Mouse (Mus musculus) small intestine, adult 2 months (tissue): ENCODE measurements at regions not wholly inside any gene's neighbourhood (a gene's known extent, or its start where the extent isn't known, plus 50 kb on each side); places are given as distances from the start of the nearest gene placed in this dataset.

Experiments
- H3K27ac ChIP-seq: fragments of 200-500 bp; 2 replicates; pipeline ENCODE4 v1.5.1; 2012; ENCODE audit warnings: low read depth, low read length, control low read depth, inconsistent platforms; ENCODE audit not compliant: insufficient read depth
- H3K27me3 ChIP-seq: fragments of 200-500 bp; 2 replicates; pipeline ENCODE4 v1.6.1; 2012; ENCODE audit warnings: mild to moderate bottlenecking, moderate library complexity, low read length, inconsistent platforms; ENCODE audit not compliant: control insufficient read depth, insufficient read depth
- H3K36me3 ChIP-seq: fragments of 200-500 bp; 2 replicates; pipeline ENCODE4 v1.6.1; 2012; ENCODE audit warnings: mild to moderate bottlenecking, low read length, control low read depth, inconsistent platforms; ENCODE audit not compliant: control insufficient read depth, insufficient read depth
- H3K4me1 ChIP-seq: fragments of 200-500 bp; 2 replicates; pipeline ENCODE4 v1.6.1; 2012; ENCODE audit warnings: low read length, inconsistent platforms, mixed read lengths; ENCODE audit not compliant: control insufficient read depth, insufficient read depth, insufficient read length
- H3K4me3 ChIP-seq: fragments of 200-500 bp; 2 replicates; pipeline ENCODE4 v1.5.1; 2012; ENCODE audit warnings: low read depth, mild to moderate bottlenecking, control low read depth, inconsistent platforms, low read length, moderate library complexity
- CTCF ChIP-seq: fragments of 200-500 bp; IDR thresholded peaks from 2 replicates; pipeline ENCODE4 v1.5.1; 2012; ENCODE audit warnings: low read depth, mild to moderate bottlenecking, control low read depth, inconsistent platforms, low read length, moderate library complexity, mixed read lengths; ENCODE audit not compliant: insufficient replicate concordance, insufficient read length; ENCODE audit errors: extremely low read depth
- POLR2A ChIP-seq: fragments of 200-500 bp; IDR thresholded peaks from 2 replicates; pipeline ENCODE4 v1.6.1; 2012; ENCODE audit warnings: low read depth, mild to moderate bottlenecking, control low read depth, inconsistent platforms, low read length, moderate library complexity
- WGBS: fragments of 180-500 bp; shearing (Covaris S2); methylation state at CpG from one replicate; pipeline ENCODE4 v1.1.7; 2018; 5-methylcytosine and 5-hydroxymethylcytosine counted together

GRCm38 (mm10) chr5:91695632-91696031, 178.2 kb downstream of the Parm1 start:
- no peaks in the 10 kb centered on the region for H3K27me3 ChIP-seq
- no peaks in the 10 kb centered on the region for H3K4me1 ChIP-seq
- no peak overlapping the region for H3K4me3 ChIP-seq
- H3K36me3 ChIP-seq: no peaks in the 10 kb centered on the region
- H3K27ac ChIP-seq: no peak overlapping the region
- 68% methylated on average over 3 of the region's 3 CpGs for WGBS
- TF ChIP-seq POLR2A (no peak), CTCF (no peak)

GRCm38 (mm10) chr5:91693277-91693676, 175.9 kb downstream of the Parm1 start:
- no peaks in the 10 kb centered on the region for H3K36me3 ChIP-seq
- 85% methylated on average over 11 of the region's 11 CpGs for WGBS
- no peak for TF ChIP-seq POLR2A
- TF ChIP-seq CTCF: no peak
- no peak overlapping the region for H3K4me3 ChIP-seq
- no peaks in the 10 kb centered on the region for H3K27me3 ChIP-seq
- H3K27ac ChIP-seq: no peak overlapping the region
- H3K4me1 ChIP-seq: no peaks in the 10 kb centered on the region

- TF ChIP-seq POLR2A (no peak), CTCF (no peak)
- H3K27ac ChIP-seq: no peak overlapping the region
- WGBS: 63% methylated on average over 6 of the region's 6 CpGs
Measured at GRCm38 (mm10) chr5:91692292-91692691, 174.9 kb downstream of the Parm1 start.

DNA sequence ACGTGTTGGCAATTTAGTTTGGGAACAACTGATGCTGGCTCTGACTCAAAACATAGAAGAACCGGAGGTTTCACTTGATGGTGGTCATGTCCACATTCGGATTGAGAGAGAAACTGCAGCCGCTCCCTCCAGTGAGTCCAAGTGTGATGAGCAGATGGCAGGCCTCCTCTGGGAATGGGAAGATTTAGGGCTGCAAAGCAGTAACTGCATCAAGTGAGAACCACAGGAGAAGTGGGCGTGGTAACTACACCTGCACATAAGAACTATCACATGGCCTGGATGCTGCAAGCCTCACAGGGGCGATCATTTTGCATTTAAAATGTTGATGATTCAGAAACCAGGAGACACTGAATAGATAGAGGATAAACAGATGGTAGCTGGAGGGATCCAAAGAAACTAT, 161.3 kb downstream of the Parm1 start:
- Histone ChIP-seq H3K27me3 (no peaks in the 10 kb centered on the region), H3K4me1 (no peaks in the 10 kb centered on the region), H3K27ac (no peak overlapping the region), H3K4me3 (no peak overlapping the region), H3K36me3 (no peaks in the 10 kb centered on the region)
- TF ChIP-seq POLR2A: no peak
- no peak for TF ChIP-seq CTCF
- WGBS: 79% methylated on average over 6 of the region's 6 CpGs

More at GRCm38 (mm10) chr5:91692292-91692691, 174.9 kb downstream of the Parm1 start:
- H3K27me3 ChIP-seq: no peaks in the 10 kb centered on the region
- no peak overlapping the region for H3K4me3 ChIP-seq
- no peaks in the 10 kb centered on the region for H3K36me3 ChIP-seq
- H3K4me1 ChIP-seq: no peaks in the 10 kb centered on the region
